In the genomic region with DNA sequence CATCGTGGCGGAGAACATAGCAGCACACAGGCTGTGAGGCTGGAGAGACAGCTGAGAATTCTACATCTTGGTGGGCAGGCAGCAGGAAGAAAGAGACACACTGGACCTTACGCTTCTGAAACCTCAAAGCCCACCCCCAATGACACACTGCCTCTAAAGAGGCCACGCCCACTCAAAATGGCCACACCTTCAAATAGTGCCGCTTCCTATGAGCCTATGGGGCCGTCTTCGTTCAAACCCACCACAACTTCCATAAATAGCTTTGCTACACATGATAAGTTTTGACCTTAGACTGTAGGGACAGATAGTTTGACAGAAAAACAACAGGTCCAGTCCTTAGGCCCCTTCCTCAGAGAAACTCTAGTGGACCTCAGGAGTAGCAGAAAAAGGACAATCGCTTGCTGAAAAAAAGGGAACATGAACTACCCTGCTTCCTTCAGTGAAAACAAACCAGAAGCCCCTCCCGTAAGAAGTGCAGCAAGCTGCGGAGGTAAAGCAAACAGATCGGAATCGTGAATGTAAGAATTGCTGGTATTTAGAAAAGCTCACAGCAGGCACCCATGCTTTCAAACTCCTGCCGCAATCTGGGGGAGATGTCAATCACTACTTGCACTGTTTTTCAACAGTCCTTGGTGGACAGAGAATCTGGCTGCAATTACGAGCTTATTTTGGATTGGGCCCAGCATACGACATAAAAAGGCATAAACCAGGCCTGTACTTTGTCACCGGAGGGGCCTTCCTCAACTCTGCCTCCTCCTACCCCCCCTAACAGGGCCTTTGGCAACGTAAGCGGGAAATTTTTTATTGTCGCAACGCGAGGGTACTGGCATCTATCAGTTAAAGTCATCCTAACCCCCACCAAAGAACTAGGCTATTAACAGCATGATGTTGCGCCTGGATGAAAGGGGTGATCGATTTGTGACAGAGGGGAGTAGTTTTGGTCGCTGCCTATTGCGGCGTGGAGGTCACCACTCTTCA, we compare ENCODE assay signal across 8 mouse cellular contexts. TPM values are rescaled to one million over a fixed set of nuclear protein-coding genes. Genes with fewer than 3 reads are reported as not detected.
DNase-seq lines count a peak whose midpoint lies in the region; ATAC-seq and TF ChIP-seq lines count a peak whose summit lies in the region.

No protein-coding gene starts in this region.

- no peak for TF ChIP-seq POLR2A in lung, adult 2 months (IDR thresholded peaks at IDR 0.05; ENCODE audit: borderline replicate concordance, extremely low read depth, low read depth, low read length)

- peaks cover 2% of the 10 kb centered on the region; the same call in 1 of the 2 replicates for H3K4me1 ChIP-seq in lung, adult 2 months (ENCODE audit: control insufficient read depth, insufficient read depth, low read length)
- H3K4me1 ChIP-seq in embryonic facial prominence, embryonic 11.5 days (ENCODE audit: control insufficient read depth, insufficient read depth, low read length): no peaks in the 10 kb centered on the region; the same call in 1 of the 2 replicates
- H3K4me1 ChIP-seq in hindbrain, embryonic 10.5 days (replicated peaks): peaks cover 41% of the 10 kb centered on the region

- peak overlapping the region; percentile 98 for H3K27ac ChIP-seq in embryonic facial prominence, embryonic 11.5 days (replicated peaks; ENCODE audit: low read depth, low read length)
- H3K27ac ChIP-seq in hindbrain, embryonic 10.5 days: peak overlapping the region; percentile 95

- WGBS in lung, adult 2 months: 38% methylated on average over 26 of the region's 26 CpGs
- WGBS in embryonic facial prominence, embryonic 11.5 days: 12% methylated on average over 26 of the region's 26 CpGs
- 12% methylated on average over 26 of the region's 26 CpGs for WGBS in hindbrain, embryonic 10.5 days

- H3K9me3 ChIP-seq in embryonic facial prominence, embryonic 11.5 days (replicated peaks; ENCODE audit: control insufficient read depth, low read length): no peaks in the 10 kb centered on the region
- no peaks in the 10 kb centered on the region for H3K9me3 ChIP-seq in hindbrain, embryonic 10.5 days

- TF ChIP-seq CTCF in lung, adult 2 months (IDR thresholded peaks at IDR 0.05; ENCODE audit: insufficient read depth, low read length): no peak

- H3K4me2 ChIP-seq in embryonic facial prominence, embryonic 11.5 days (ENCODE audit: low read depth, low read length): peak overlapping the region; percentile 64

- peak overlapping the region; percentile 1 for H3K4me3 ChIP-seq in lung, adult 2 months (replicated peaks; ENCODE audit: extremely low read depth, low read depth, low read length)
- H3K4me3 ChIP-seq in embryonic facial prominence, embryonic 11.5 days (ENCODE audit: low read depth, low read length): peak overlapping the region; percentile 86; the same call in 1 of the 2 replicates
- H3K4me3 ChIP-seq in hindbrain, embryonic 10.5 days: peak overlapping the region; percentile 74

- peak; percentile 15; the same call in 1 of the 2 replicates for ATAC-seq in embryonic facial prominence, embryonic 11.5 days (replicated peaks; ENCODE audit: insufficient number of reproducible peaks, low FRiP score, low TSS enrichment, low read depth)
- ATAC-seq in erythroid progenitor cell, adult 5-6 weeks (replicated peaks; ENCODE audit: low FRiP score, poor library complexity, severe bottlenecking): no peak

- no peaks in the 10 kb centered on the region for H3K27me3 ChIP-seq in embryonic facial prominence, embryonic 11.5 days (ENCODE audit: control insufficient read depth, insufficient read depth, low read length)
- no peaks in the 10 kb centered on the region for H3K27me3 ChIP-seq in hindbrain, embryonic 10.5 days (ENCODE audit: insufficient read depth, poor library complexity, severe bottlenecking)
- no peaks in the 10 kb centered on the region for H3K27me3 ChIP-seq in splenic B cell, adult 2 months (ENCODE audit: control insufficient read depth, insufficient read depth, low read length, poor library complexity, severe bottlenecking)

- H3K36me3 ChIP-seq in embryonic facial prominence, embryonic 11.5 days (replicated peaks; ENCODE audit: control insufficient read depth, insufficient read depth, low read depth, low read length): no peaks in the 10 kb centered on the region
- no peaks in the 10 kb centered on the region for H3K36me3 ChIP-seq in hindbrain, embryonic 10.5 days
- H3K36me3 ChIP-seq in splenic B cell, adult 2 months (ENCODE audit: control insufficient read depth, insufficient read depth, low read length, poor library complexity, severe bottlenecking): no peaks in the 10 kb centered on the region

- DNase-seq in lung, adult 2 months: peak; percentile 13
- DNase-seq in lung, adult 18-20 months: no peak
- peak; percentile 87 for DNase-seq in embryonic facial prominence, embryonic 11.5 days (ENCODE audit: low spot score)
- DNase-seq in hindbrain, embryonic 10.5 days (ENCODE audit: low spot score): peak; percentile 54
- DNase-seq in lung, postnatal 10 days: peak; percentile 50
- peak; percentile 69 for DNase-seq in splenic B cell, adult 2 months (ENCODE audit: low read depth, low spot score)
- DNase-seq in right cerebral cortex, postnatal 25 days: no peak

- H3K9ac ChIP-seq in embryonic facial prominence, embryonic 11.5 days (replicated peaks; ENCODE audit: low read length): peak overlapping the region; percentile 19; the same call in 1 of the 2 replicates

RNA-seq across cellular contexts. Expression of gene Csrp2, which starts 0.9 kb away (rescaled TPM):
- polyA plus RNA-seq in lung, adult 2 months (2012; rRNA removed): 38.3 and 45.0 TPM in 2 replicates
- polyA plus RNA-seq in embryonic facial prominence, embryonic 11.5 days (2014; fragmentation: Nextera tagmentation; extraction: Ambion mirVana): 264 and 268 TPM in 2 replicates
- polyA plus RNA-seq in hindbrain, embryonic 10.5 days (2016; fragmentation: Nextera tagmentation; extraction: Ambion mirVana): 185 and 198 TPM in 2 replicates
- total RNA-seq in erythroid progenitor cell, adult 5-6 weeks (2015; ENCODE audit: low replicate concordance): 18.7 TPM in 1 of 2 replicates, not detected in the other
- total RNA-seq in erythroid progenitor cell, adult 5-6 weeks (2017; ENCODE audit: low replicate concordance): 2.1 and 11.6 TPM in 2 replicates

Comparison
In these comparisons a context has a peak if more than half of its experiments do, and no peak if none do; other contexts are left out.
1. DNase-seq: peak in lung, adult 2 months (single experiment), embryonic facial prominence, embryonic 11.5 days (single experiment), hindbrain, embryonic 10.5 days (single experiment), lung, postnatal 10 days (single experiment) and splenic B cell, adult 2 months (single experiment); none in lung, adult 18-20 months (0 of 2) and right cerebral cortex, postnatal 25 days (single experiment).
2. H3K4me3 ChIP-seq: peak in every context shown above with its lines; median percentile 86 in embryonic facial prominence, embryonic 11.5 days; 74 in hindbrain, embryonic 10.5 days; 1 in lung, adult 2 months.